Mouse (Mus musculus): ENCODE measurements around the gene Selp.

- no peak for TF ChIP-seq CTCF (IDR thresholded peaks at IDR 0.05; ENCODE audit: control insufficient read depth, insufficient read depth, insufficient replicate concordance, low read depth, low read length)
- TF ChIP-seq POLR2A (IDR thresholded peaks at IDR 0.05; ENCODE audit: control insufficient read depth, low read depth, low read length): no peak
Observed at GRCm38 (mm10) chr1:164199551-164199950, 84.5 kb downstream of the Selp start.

Measured in testis, adult 2 months (tissue).